Mouse (Mus musculus) stomach, postnatal 0 days (tissue): ENCODE measurements around the gene Tbrg4. TPM values are rescaled to one million over a fixed set of nuclear protein-coding genes. Genes with fewer than 3 reads are reported as not detected.
A peak's percentile ranks its signal among the peaks of the same experiment; 100 is the strongest.

Source experiments
- ATAC-seq: fragments of 200-750 bp; cut with Nextera tagmentation; 2 replicates; pipeline ENCODE4 v1.8.0; 2017; ENCODE audit not compliant: low FRiP score, low TSS enrichment
- DNase-seq: peaks from one replicate; pipeline ENCODE4 v3.0.0-alpha.2; 2016; ENCODE audit warnings: low spot score
- H3K27ac ChIP-seq: fragments of 300-500 bp; sonication (generic); replicated peaks from 2 replicates; pipeline ENCODE4 v1.5.1; 2014; ENCODE audit warnings: mild to moderate bottlenecking, control low read depth
- H3K27me3 ChIP-seq: fragments of 300-500 bp; sonication (generic); 2 replicates; pipeline ENCODE4 v1.6.1; 2014; ENCODE audit warnings: low read length; ENCODE audit not compliant: control insufficient read depth, insufficient read depth
- H3K36me3 ChIP-seq: fragments of 300-500 bp; sonication (generic); 2 replicates; pipeline ENCODE4 v1.6.1; 2014; ENCODE audit warnings: low read length, mixed read lengths; ENCODE audit not compliant: control insufficient read depth, insufficient read depth
- H3K4me1 ChIP-seq: fragments of 300-500 bp; sonication (generic); replicated peaks from 2 replicates; pipeline ENCODE4 v1.6.1; 2014; ENCODE audit warnings: antibody characterized with exemption; ENCODE audit not compliant: control insufficient read depth, insufficient read depth
- H3K4me2 ChIP-seq: fragments of 300-500 bp; sonication (generic); replicated peaks from 2 replicates; pipeline ENCODE4 v1.6.1; 2014; ENCODE audit warnings: low read depth, mild to moderate bottlenecking, control low read depth, moderate library complexity
- H3K4me3 ChIP-seq: fragments of 300-500 bp; sonication (generic); 2 replicates; pipeline ENCODE4 v1.5.1; 2014; ENCODE audit warnings: low read depth, low read length, control low read depth
- H3K9ac ChIP-seq: fragments of 300-500 bp; sonication (generic); 2 replicates; pipeline ENCODE4 v1.6.1; 2014; ENCODE audit warnings: mild to moderate bottlenecking, low read length, control low read depth, mixed read lengths
- H3K9me3 ChIP-seq: fragments of 300-500 bp; sonication (generic); 2 replicates; pipeline ENCODE4 v1.6.1; 2016; ENCODE audit warnings: low read length; ENCODE audit not compliant: control insufficient read depth
- CTCF ChIP-seq: IDR thresholded peaks from 2 replicates; pipeline ENCODE4 v1.5.1; 2016; ENCODE audit warnings: antibody characterized with exemption, low read depth, mild to moderate bottlenecking, moderate library complexity
- EP300 ChIP-seq: optimal IDR thresholded peaks from 2 replicates; pipeline ENCODE3; 2016; ENCODE audit warnings: antibody characterized with exemption
- WGBS: fragments of 180-500 bp; shearing (Covaris S2); extraction: QIAGEN DNeasy Blood & Tissue Kit; methylation state at CpG from one replicate; pipeline ENCODE4 v1.1.7; 2014; 5-methylcytosine and 5-hydroxymethylcytosine counted together
- polyA plus RNA-seq: library from polyadenylated mRNA; unstranded; fragments of >200 nt; fragmentation: Nextera tagmentation; extraction: Ambion mirVana; gene quantifications from 2 replicates; pipeline ENCODE4 v1.2.1, GENCODE M21; 2015

Tbrg4 gene
- polyA plus RNA-seq, 1 experiment from 2014 or later = 29.3 TPM

GRCm38 (mm10) chr11:6593406-6593805, 32.5 kb downstream of the Tbrg4 start:
- no peaks in the 10 kb centered on the region for H3K4me1 ChIP-seq
- 69% methylated on average over 11 of the region's 11 CpGs for WGBS
- H3K4me3 ChIP-seq = no peak overlapping the region
- peak overlapping the region; percentile 35; the same call in 1 of the 2 replicates for H3K27ac ChIP-seq
- no peak overlapping the region for H3K9ac ChIP-seq
- H3K4me2 ChIP-seq = no peak overlapping the region
- TF ChIP-seq CTCF = no peak
- TF ChIP-seq EP300 = no peak
- DNase-seq = no peak
- no peaks in the 10 kb centered on the region for H3K9me3 ChIP-seq
- no peak for ATAC-seq
- H3K36me3 ChIP-seq = peaks cover 34% of the 10 kb centered on the region
- no peaks in the 10 kb centered on the region for H3K27me3 ChIP-seq

DNA sequence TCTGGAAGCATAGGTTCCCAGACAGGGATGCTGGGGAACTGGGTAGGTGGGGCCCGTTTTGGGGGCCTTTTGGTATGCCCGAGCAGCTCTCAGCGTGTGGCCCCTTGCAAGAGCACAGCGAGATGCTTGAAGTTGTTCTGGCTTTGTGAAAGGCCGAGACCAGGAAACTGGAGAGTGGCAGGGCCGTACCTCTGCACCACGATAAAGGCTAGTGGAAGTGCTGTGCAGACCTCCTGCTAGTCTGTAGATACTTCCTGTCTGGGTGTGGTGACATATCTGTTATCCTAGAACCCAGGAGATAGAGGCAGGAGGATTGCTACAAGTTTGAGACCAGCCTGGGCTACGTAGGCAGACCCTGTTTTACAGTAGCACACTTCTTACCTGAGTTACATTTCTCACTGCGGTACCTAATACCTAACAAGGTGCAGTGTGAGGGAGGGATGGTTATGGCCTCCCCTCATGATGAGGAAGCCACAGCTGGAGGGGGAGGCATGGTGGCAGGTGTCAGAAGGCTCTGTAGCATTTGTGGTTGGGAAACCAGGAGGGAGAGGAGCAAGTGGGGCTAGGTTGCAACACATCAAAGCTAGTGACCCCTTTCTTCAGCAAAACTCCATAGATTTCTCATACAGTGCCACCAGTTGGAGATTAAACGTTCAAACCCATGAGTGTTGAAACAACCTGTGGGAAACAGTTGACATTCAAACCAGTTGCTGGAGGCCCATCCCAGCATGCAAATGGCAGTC, 34.8 kb downstream of the Tbrg4 start:
- TF ChIP-seq CTCF (no peak), EP300 (no peak)
- H3K9me3 ChIP-seq = no peaks in the 10 kb centered on the region
- no peak overlapping the region for H3K27ac ChIP-seq
- DNase-seq (no peak), ATAC-seq (no peak)
- no peak overlapping the region for H3K4me2 ChIP-seq
- no peaks in the 10 kb centered on the region for H3K27me3 ChIP-seq
- 86% methylated on average over 10 of the region's 10 CpGs for WGBS
- peaks cover 30% of the 10 kb centered on the region for H3K36me3 ChIP-seq
- H3K9ac ChIP-seq = no peak overlapping the region
- peaks cover under 1% of the 10 kb centered on the region; the same call in 1 of the 2 replicates for H3K4me1 ChIP-seq
- no peak overlapping the region for H3K4me3 ChIP-seq

- H3K4me1 ChIP-seq = peaks cover 2% of the 10 kb centered on the region; the same call in 1 of the 2 replicates
- H3K9ac ChIP-seq = no peak overlapping the region
- peaks cover 31% of the 10 kb centered on the region for H3K36me3 ChIP-seq
- ATAC-seq (no peak), DNase-seq (no peak)
- H3K4me2 ChIP-seq = no peak overlapping the region
- H3K27ac ChIP-seq = no peak overlapping the region
- no peak overlapping the region for H3K4me3 ChIP-seq
- H3K27me3 ChIP-seq = no peaks in the 10 kb centered on the region
- H3K9me3 ChIP-seq = no peaks in the 10 kb centered on the region
- 77% methylated on average over 7 of the region's 7 CpGs for WGBS
- TF ChIP-seq EP300 (no peak), CTCF (no peak)
Measured at GRCm38 (mm10) chr11:6589838-6590237, 36.0 kb downstream of the Tbrg4 start.

DNA sequence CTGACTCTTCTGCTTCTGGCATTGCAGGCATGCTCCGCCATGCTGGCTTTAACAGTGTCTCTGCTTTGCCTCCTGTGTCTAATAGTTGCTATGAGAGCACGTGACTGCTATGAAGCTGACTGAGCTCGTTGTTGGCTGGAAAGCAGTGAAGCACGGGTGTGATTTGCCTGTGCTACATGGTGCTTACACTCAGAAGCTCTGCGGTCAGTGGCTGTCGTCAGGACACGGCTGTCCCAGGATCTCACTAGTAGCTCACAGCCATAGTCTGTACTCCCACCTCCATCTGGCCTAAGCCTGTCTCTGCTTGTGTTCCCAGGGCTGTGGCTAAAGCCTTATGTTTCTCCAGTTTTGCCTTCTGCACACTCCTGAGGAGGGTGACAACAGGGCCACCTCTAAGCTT, 37.6 kb downstream of the Tbrg4 start:
- Histone ChIP-seq H3K4me3 (no peak overlapping the region), H3K27ac (no peak overlapping the region), H3K9me3 (no peaks in the 10 kb centered on the region), H3K4me2 (no peak overlapping the region), H3K36me3 (peaks cover 21% of the 10 kb centered on the region), H3K4me1 (peaks cover 2% of the 10 kb centered on the region; the same call in 1 of the 2 replicates), H3K27me3 (no peaks in the 10 kb centered on the region), H3K9ac (no peak overlapping the region)
- WGBS = 69% methylated on average over 7 of the region's 7 CpGs
- no peak for TF ChIP-seq CTCF
- no peak for TF ChIP-seq EP300
- DNase-seq (no peak), ATAC-seq (no peak)

GRCm38 (mm10) chr11:6587249-6587940, 38.5 kb downstream of the Tbrg4 start:
- no peak overlapping the region for H3K9ac ChIP-seq
- TF ChIP-seq CTCF (no peak), EP300 (no peak)
- peak overlapping the region; percentile 74 for H3K27ac ChIP-seq
- no peak overlapping the region for H3K4me3 ChIP-seq
- no peak overlapping the region for H3K4me2 ChIP-seq
- H3K36me3 ChIP-seq = peaks cover 17% of the 10 kb centered on the region; the same call in 1 of the 2 replicates
- H3K4me1 ChIP-seq = peaks cover 2% of the 10 kb centered on the region; the same call in 1 of the 2 replicates
- ATAC-seq (peak; percentile 65; the same call in 1 of the 2 replicates), DNase-seq (no peak)
- no peaks in the 10 kb centered on the region for H3K9me3 ChIP-seq
- H3K27me3 ChIP-seq = no peaks in the 10 kb centered on the region
- WGBS = 68% methylated on average over 7 of the region's 7 CpGs

DNA sequence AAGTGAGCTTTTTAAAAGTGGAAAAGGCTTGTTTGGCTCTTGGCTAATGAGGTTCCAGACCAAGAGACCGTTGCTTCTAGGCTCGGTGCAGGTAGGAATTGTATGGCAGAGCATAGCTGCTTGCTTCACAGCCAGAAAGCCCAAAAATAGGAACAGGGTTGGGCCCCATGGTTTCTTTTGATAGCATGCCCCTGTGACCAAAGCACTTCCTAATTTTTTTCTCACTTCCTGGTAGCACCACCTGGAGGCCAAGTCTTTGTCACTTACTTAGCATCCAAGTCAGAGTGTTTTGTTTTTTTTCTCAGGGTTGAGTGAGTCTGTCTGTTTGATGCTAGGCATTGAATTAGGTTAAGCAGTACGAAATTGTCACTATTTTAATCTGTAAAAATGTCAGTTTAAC, 39.2 kb downstream of the Tbrg4 start:
- peaks cover 14% of the 10 kb centered on the region; the same call in 1 of the 2 replicates for H3K36me3 ChIP-seq
- 77% methylated on average over 3 of the region's 3 CpGs for WGBS

More for the DNA sequence above, 39.2 kb downstream of the Tbrg4 start:
- H3K9me3 ChIP-seq = no peaks in the 10 kb centered on the region
- no peak overlapping the region for H3K4me2 ChIP-seq
- no peak overlapping the region for H3K4me3 ChIP-seq
- H3K27ac ChIP-seq = no peak overlapping the region; the same call in 1 of the 2 replicates
- DNase-seq = no peak
- no peaks in the 10 kb centered on the region for H3K27me3 ChIP-seq
- TF ChIP-seq EP300 (no peak), CTCF (peak; percentile 54)
- no peak for ATAC-seq
- H3K4me1 ChIP-seq = peaks cover 2% of the 10 kb centered on the region; the same call in 1 of the 2 replicates
- H3K9ac ChIP-seq = no peak overlapping the region
